Mouse (Mus musculus) stomach, postnatal 0 days (tissue): ENCODE results near the gene Usmg5.

Experiments
- CTCF ChIP-seq: IDR thresholded peaks from 2 replicates; pipeline ENCODE4 v1.5.1; 2016; ENCODE audit warnings: antibody characterized with exemption, low read depth, mild to moderate bottlenecking, moderate library complexity
- EP300 ChIP-seq: optimal IDR thresholded peaks from 2 replicates; pipeline ENCODE3; 2016; ENCODE audit warnings: antibody characterized with exemption

- TF ChIP-seq CTCF (no peak), EP300 (no peak)
Measured at GRCm38 (mm10) chr19:47136170-47136569, 45.7 kb upstream of the Usmg5 start.
